8 mouse cellular contexts compared by ENCODE assay signal in genomic region chr1:92956571-92957335, GRCm38 (mm10). TPM values are rescaled to one million over a fixed set of nuclear protein-coding genes. Genes with fewer than 3 reads are reported as not detected.
DNase-seq lines count a peak whose midpoint lies in the region; ATAC-seq and TF ChIP-seq lines count a peak whose summit lies in the region.
"Not testable (repeated sequence)": the region's sequence is repeated elsewhere in the genome, so short reads cannot be mapped to it uniquely, and the experiment has no call there.

No protein-coding gene starts in this region.

- peak; percentile 84 for TF ChIP-seq CTCF in Patski (IDR thresholded peaks at IDR 0.05)
- TF ChIP-seq CTCF in hindbrain, postnatal 0 days (IDR thresholded peaks at IDR 0.05; ENCODE audit: low read depth): peak; percentile 72

- H3K36me3 ChIP-seq in hindbrain, postnatal 0 days (ENCODE audit: insufficient read depth, low read length); lung, embryonic 15.5 days: not testable (repeated sequence)

- H3K27ac ChIP-seq in hindbrain, postnatal 0 days; lung, embryonic 15.5 days: not testable (repeated sequence)

- in situ Hi-C loops in Patski (cut with MboI; ENCODE audit: low pct_unique_long_range_greater_than_20kb): not testable (repeated sequence)

- H3K4me1 ChIP-seq in hindbrain, postnatal 0 days (ENCODE audit: insufficient read depth, low read length); lung, embryonic 15.5 days: not testable (repeated sequence)

- CTCF ChIA-PET in Patski (lab: Charles Lee): interaction anchor here (1.5 kb wide), 1 partner anchor 53 kb away, joined by 4 read pairs; no protein-coding TSS in a partner anchor

- not testable (repeated sequence) for H3K9ac ChIP-seq in hindbrain, postnatal 0 days (replicated peaks; ENCODE audit: low read length); lung, embryonic 15.5 days

- POLR2A ChIA-PET in Patski (lab: Charles Lee): not testable (repeated sequence)

- ATAC-seq in Patski; lung, embryonic 15.5 days (ENCODE audit: borderline replicate concordance, extremely low read depth, low FRiP score, low TSS enrichment): not testable (repeated sequence)
- peak; percentile 67; the same call in 1 of the 2 replicates for ATAC-seq in hindbrain, postnatal 0 days

- H3K9me3 ChIP-seq in hindbrain, postnatal 0 days (ENCODE audit: low read length); lung, embryonic 15.5 days: not testable (repeated sequence)

- peaks cover 10% of the 10 kb centered on the region for H3K27me3 ChIP-seq in Patski
- not testable (repeated sequence) for H3K27me3 ChIP-seq in hindbrain, postnatal 0 days (ENCODE audit: insufficient read depth, low read length); lung, embryonic 15.5 days

- not testable (repeated sequence) for DNase-seq in Patski (ENCODE audit: low read depth, low spot score); hindbrain, postnatal 0 days (ENCODE audit: low spot score)
- peak; percentile 52 to 73 for DNase-seq in cerebellum, postnatal 4 days (ENCODE audit: low spot score in 2 of 2)
- DNase-seq in gastrocnemius, postnatal 14 days: peak; percentile 38
- peak; percentile 71 to 73 for DNase-seq in layer of hippocampus, postnatal 25 days (ENCODE audit: extremely low spot score in 1 of 2, low spot score in 1 of 2)
- peak; percentile 73 for DNase-seq in ovary, postnatal 14 days (ENCODE audit: low spot score)
- DNase-seq in thymus, postnatal 14 days: peak; percentile 73

- WGBS in hindbrain, postnatal 0 days: 7% methylated on average over 11 of the region's 11 CpGs
- WGBS in lung, embryonic 15.5 days: 2% methylated on average over 11 of the region's 11 CpGs

- peak overlapping the region; percentile 21; the same call in 1 of the 2 replicates for H3K4me2 ChIP-seq in hindbrain, postnatal 0 days (ENCODE audit: low read depth, low read length)
- H3K4me2 ChIP-seq in lung, embryonic 15.5 days: peak overlapping the region; percentile 49

- intact Hi-C loops in gastrocnemius, postnatal 14 days (cut with DNase I; ENCODE audit: low total_unique reads): not testable (repeated sequence)

- not testable (repeated sequence) for H3K4me3 ChIP-seq in hindbrain, postnatal 0 days (ENCODE audit: low read length)
- peak overlapping the region; percentile 23 for H3K4me3 ChIP-seq in lung, embryonic 15.5 days

RNA-seq across cellular contexts. Expression of gene Gpr35, which starts 6.1 kb away (rescaled TPM):
- not detected for polyA plus RNA-seq in Patski (2021)
- under 1 TPM; 0.16 to 0.43 TPM for total RNA-seq in gastrocnemius, postnatal 14 days (2021)
- 0.32 and 0.42 TPM in 2 replicates for total RNA-seq in hindbrain, postnatal 0 days (2014; rRNA removed)
- polyA plus RNA-seq in hindbrain, postnatal 0 days (2015; fragmentation: Nextera tagmentation; extraction: Ambion mirVana): 0.13 and 0.47 TPM in 2 replicates
- under 1 TPM; 0.37 to 0.87 TPM for total RNA-seq in layer of hippocampus, postnatal 25 days (2021)
- polyA plus RNA-seq in lung, embryonic 15.5 days (2015; fragmentation: Nextera tagmentation; extraction: Ambion mirVana): 0.36 and 0.62 TPM in 2 replicates

RNA-seq across cellular contexts. Expression of gene Capn10, which starts 22.6 kb away (rescaled TPM):
- polyA plus RNA-seq in Patski (2021): 37.7 TPM
- 1 to 10 TPM; 4.1 to 4.7 TPM for total RNA-seq in gastrocnemius, postnatal 14 days (2021)
- total RNA-seq in hindbrain, postnatal 0 days (2014; rRNA removed): 79.7 and 101 TPM in 2 replicates
- polyA plus RNA-seq in hindbrain, postnatal 0 days (2015; fragmentation: Nextera tagmentation; extraction: Ambion mirVana): 50.4 and 51.0 TPM in 2 replicates
- total RNA-seq in layer of hippocampus, postnatal 25 days (2021): 10 to 100 TPM; 40.8 to 49.5 TPM
- 27.7 and 30.4 TPM in 2 replicates for polyA plus RNA-seq in lung, embryonic 15.5 days (2015; fragmentation: Nextera tagmentation; extraction: Ambion mirVana)

RNA-seq across cellular contexts. Expression of gene Rnpepl1, which starts 46.2 kb away (rescaled TPM):
- 62.7 TPM for polyA plus RNA-seq in Patski (2021)
- 10 to 100 TPM; 57.0 to 60.7 TPM for total RNA-seq in gastrocnemius, postnatal 14 days (2021)
- total RNA-seq in hindbrain, postnatal 0 days (2014; rRNA removed): 58.2 and 64.9 TPM in 2 replicates
- 25.5 and 31.3 TPM in 2 replicates for polyA plus RNA-seq in hindbrain, postnatal 0 days (2015; fragmentation: Nextera tagmentation; extraction: Ambion mirVana)
- total RNA-seq in layer of hippocampus, postnatal 25 days (2021): 10 to 100 TPM; 33.9 to 47.9 TPM
- polyA plus RNA-seq in lung, embryonic 15.5 days (2015; fragmentation: Nextera tagmentation; extraction: Ambion mirVana): 41.9 and 43.0 TPM in 2 replicates

RNA-seq across cellular contexts. Expression of gene Aqp12, which starts 49.4 kb away (rescaled TPM):
- not detected for polyA plus RNA-seq in Patski (2021)
- not detected for total RNA-seq in gastrocnemius, postnatal 14 days (2021)
- total RNA-seq in hindbrain, postnatal 0 days (2014; rRNA removed): not detected in 2 replicates
- not detected in 2 replicates for polyA plus RNA-seq in hindbrain, postnatal 0 days (2015; fragmentation: Nextera tagmentation; extraction: Ambion mirVana)
- not detected for total RNA-seq in layer of hippocampus, postnatal 25 days (2021)
- polyA plus RNA-seq in lung, embryonic 15.5 days (2015; fragmentation: Nextera tagmentation; extraction: Ambion mirVana): not detected in 2 replicates

RNA-seq across cellular contexts. Expression of gene Dusp28, which starts 50.0 kb away (rescaled TPM):
- polyA plus RNA-seq in Patski (2021): 8.9 TPM
- total RNA-seq in gastrocnemius, postnatal 14 days (2021): 10 to 100 TPM; 25.7 to 26.0 TPM
- 25.2 and 36.6 TPM in 2 replicates for total RNA-seq in hindbrain, postnatal 0 days (2014; rRNA removed)
- polyA plus RNA-seq in hindbrain, postnatal 0 days (2015; fragmentation: Nextera tagmentation; extraction: Ambion mirVana): 21.9 and 22.8 TPM in 2 replicates
- 10 to 100 TPM; 12.8 to 13.0 TPM for total RNA-seq in layer of hippocampus, postnatal 25 days (2021)
- polyA plus RNA-seq in lung, embryonic 15.5 days (2015; fragmentation: Nextera tagmentation; extraction: Ambion mirVana): 9.9 and 11.5 TPM in 2 replicates

Comparison
In these comparisons a context has a peak if more than half of its experiments do, and no peak if none do; other contexts are left out.
1. RNA of gene Capn10, which starts 22.6 kb away (total RNA-seq): 79.7 to 101 TPM in hindbrain, postnatal 0 days and 40.8 to 49.5 TPM in layer of hippocampus, postnatal 25 days; 4.1 to 4.7 TPM in gastrocnemius, postnatal 14 days; every median in the first group is over 4 times any median in the second.